Mouse (Mus musculus): ENCODE measurements around the gene Btn2a2. TPM values are rescaled to one million over a fixed set of nuclear protein-coding genes. Genes with fewer than 3 reads are reported as not detected.

The Btn2a2 gene
- polyA plus RNA-seq, 1 experiment from 2014 or later, result 0.34 TPM

- 54% methylated on average over 5 of the region's 5 CpGs for WGBS
- H3K36me3 ChIP-seq (ENCODE audit: control insufficient read depth, insufficient read depth, low read length), result no peaks in the 10 kb centered on the region
- no peak for ATAC-seq (ENCODE audit: low FRiP score)
Observed at GRCm38 (mm10) chr13:23523976-23524375, 35.3 kb upstream of the Btn2a2 start.

GRCm38 (mm10) chr13:23521703-23522102 is 33.0 kb upstream of the Btn2a2 start:
- H3K4me1 ChIP-seq (ENCODE audit: control insufficient read depth, insufficient read depth, low read length), result no peaks in the 10 kb centered on the region; the same call in 1 of the 2 replicates
- DNase-seq (ENCODE audit: low spot score, missing footprints), result peak; percentile 89
- no peak overlapping the region for H3K9ac ChIP-seq (ENCODE audit: low read length)
- ATAC-seq (ENCODE audit: low FRiP score), result no peak
- no peak overlapping the region; the same call in 1 of the 2 replicates for H3K4me2 ChIP-seq
- no peaks in the 10 kb centered on the region for H3K27me3 ChIP-seq (ENCODE audit: control insufficient read depth, insufficient read depth, low read length)
- H3K9me3 ChIP-seq (ENCODE audit: control insufficient read depth, low read length), result no peaks in the 10 kb centered on the region
- H3K36me3 ChIP-seq (ENCODE audit: control insufficient read depth, insufficient read depth, low read length), result no peaks in the 10 kb centered on the region
- H3K4me3 ChIP-seq (ENCODE audit: low read depth, low read length), result no peak overlapping the region
- WGBS, result under 1% methylated on average over 14 of the region's 14 CpGs
- H3K27ac ChIP-seq (ENCODE audit: low read depth, low read length), result no peak overlapping the region

More at GRCm38 (mm10) chr13:23523976-23524375, 35.3 kb upstream of the Btn2a2 start:
- no peaks in the 10 kb centered on the region for H3K27me3 ChIP-seq (ENCODE audit: control insufficient read depth, insufficient read depth, low read length)
- H3K4me2 ChIP-seq, result no peak overlapping the region
- no peak for DNase-seq (ENCODE audit: low spot score, missing footprints)
- no peak overlapping the region for H3K4me3 ChIP-seq (ENCODE audit: low read depth, low read length)
- no peak overlapping the region for H3K27ac ChIP-seq (ENCODE audit: low read depth, low read length)
- H3K9me3 ChIP-seq (ENCODE audit: control insufficient read depth, low read length), result no peaks in the 10 kb centered on the region
- no peak overlapping the region for H3K9ac ChIP-seq (ENCODE audit: low read length)
- peaks cover 1% of the 10 kb centered on the region; the same call in 1 of the 2 replicates for H3K4me1 ChIP-seq (ENCODE audit: control insufficient read depth, insufficient read depth, low read length)

- DNase-seq (ENCODE audit: low spot score, missing footprints), result peak; percentile 99
- WGBS, result under 1% methylated on average over 10 of the region's 10 CpGs
- no peak overlapping the region for H3K27ac ChIP-seq (ENCODE audit: low read depth, low read length)
Observed at GRCm38 (mm10) chr13:23519416-23519815, 30.8 kb upstream of the Btn2a2 start.

GRCm38 (mm10) chr13:23518885-23519284 is 30.2 kb upstream of the Btn2a2 start:
- no peak overlapping the region for H3K27ac ChIP-seq (ENCODE audit: low read depth, low read length)
- no peaks in the 10 kb centered on the region for H3K4me1 ChIP-seq (ENCODE audit: control insufficient read depth, insufficient read depth, low read length)
- H3K9me3 ChIP-seq (ENCODE audit: control insufficient read depth, low read length), result no peaks in the 10 kb centered on the region
- no peaks in the 10 kb centered on the region for H3K27me3 ChIP-seq (ENCODE audit: control insufficient read depth, insufficient read depth, low read length)
- DNase-seq (ENCODE audit: low spot score, missing footprints) (peak; percentile 98), ATAC-seq (ENCODE audit: low FRiP score) (peak; percentile 53; the same call in 1 of the 2 replicates)
- H3K9ac ChIP-seq (ENCODE audit: low read length), result peak overlapping the region; percentile 18; the same call in 1 of the 2 replicates
- H3K4me3 ChIP-seq (ENCODE audit: low read depth, low read length), result peak overlapping the region; percentile 35
- H3K36me3 ChIP-seq (ENCODE audit: control insufficient read depth, insufficient read depth, low read length), result no peaks in the 10 kb centered on the region
- H3K4me2 ChIP-seq, result peak overlapping the region; percentile 74
- 0% methylated on average over 6 of the region's 6 CpGs for WGBS

More at GRCm38 (mm10) chr13:23519416-23519815, 30.8 kb upstream of the Btn2a2 start:
- peak; percentile 29; the same call in 1 of the 2 replicates for ATAC-seq (ENCODE audit: low FRiP score)
- Histone ChIP-seq H3K4me1 (ENCODE audit: control insufficient read depth, insufficient read depth, low read length) (no peaks in the 10 kb centered on the region), H3K36me3 (ENCODE audit: control insufficient read depth, insufficient read depth, low read length) (no peaks in the 10 kb centered on the region), H3K9me3 (ENCODE audit: control insufficient read depth, low read length) (no peaks in the 10 kb centered on the region), H3K4me2 (peak overlapping the region; percentile 74), H3K9ac (ENCODE audit: low read length) (no peak overlapping the region; the same call in 1 of the 2 replicates), H3K4me3 (ENCODE audit: low read depth, low read length) (peak overlapping the region; percentile 35), H3K27me3 (ENCODE audit: control insufficient read depth, insufficient read depth, low read length) (no peaks in the 10 kb centered on the region)

- H3K27ac ChIP-seq (ENCODE audit: low read depth, low read length), result no peak overlapping the region
- no peak overlapping the region for H3K9ac ChIP-seq (ENCODE audit: low read length)
- no peaks in the 10 kb centered on the region for H3K9me3 ChIP-seq (ENCODE audit: control insufficient read depth, low read length)
- H3K4me1 ChIP-seq (ENCODE audit: control insufficient read depth, insufficient read depth, low read length), result no peaks in the 10 kb centered on the region
- DNase-seq (ENCODE audit: low spot score, missing footprints) (no peak), ATAC-seq (ENCODE audit: low FRiP score) (no peak)
- under 1% methylated on average over 6 of the region's 6 CpGs for WGBS
- peak overlapping the region; percentile 45 for H3K4me3 ChIP-seq (ENCODE audit: low read depth, low read length)
- H3K4me2 ChIP-seq, result peak overlapping the region; percentile 74
- no peaks in the 10 kb centered on the region for H3K27me3 ChIP-seq (ENCODE audit: control insufficient read depth, insufficient read depth, low read length)
- no peaks in the 10 kb centered on the region for H3K36me3 ChIP-seq (ENCODE audit: control insufficient read depth, insufficient read depth, low read length)
Observed at GRCm38 (mm10) chr13:23518295-23518603, 29.6 kb upstream of the Btn2a2 start.

- Histone ChIP-seq H3K4me3 (ENCODE audit: low read depth, low read length) (peak overlapping the region; percentile 45), H3K4me1 (ENCODE audit: control insufficient read depth, insufficient read depth, low read length) (no peaks in the 10 kb centered on the region), H3K9ac (ENCODE audit: low read length) (no peak overlapping the region), H3K36me3 (ENCODE audit: control insufficient read depth, insufficient read depth, low read length) (no peaks in the 10 kb centered on the region), H3K27me3 (ENCODE audit: control insufficient read depth, insufficient read depth, low read length) (no peaks in the 10 kb centered on the region), H3K9me3 (ENCODE audit: control insufficient read depth, low read length) (no peaks in the 10 kb centered on the region), H3K27ac (ENCODE audit: low read depth, low read length) (no peak overlapping the region), H3K4me2 (peak overlapping the region; percentile 74)
- WGBS, result under 1% methylated on average over 27 of the region's 27 CpGs
- DNase-seq (ENCODE audit: low spot score, missing footprints), result peak; percentile 99
- ATAC-seq (ENCODE audit: low FRiP score), result peak; percentile 89
Observed at GRCm38 (mm10) chr13:23517603-23518294, 29.1 kb upstream of the Btn2a2 start.

GRCm38 (mm10) chr13:23516822-23517602 is 28.4 kb upstream of the Btn2a2 start:
- H3K9ac ChIP-seq (ENCODE audit: low read length), result no peak overlapping the region
- no peaks in the 10 kb centered on the region for H3K9me3 ChIP-seq (ENCODE audit: control insufficient read depth, low read length)
- no peaks in the 10 kb centered on the region for H3K27me3 ChIP-seq (ENCODE audit: control insufficient read depth, insufficient read depth, low read length)
- DNase-seq (ENCODE audit: low spot score, missing footprints) (peak; percentile 99), ATAC-seq (ENCODE audit: low FRiP score) (peak; percentile 68)
- no peaks in the 10 kb centered on the region for H3K4me1 ChIP-seq (ENCODE audit: control insufficient read depth, insufficient read depth, low read length)
- H3K27ac ChIP-seq (ENCODE audit: low read depth, low read length), result no peak overlapping the region
- peak overlapping the region; percentile 45 for H3K4me3 ChIP-seq (ENCODE audit: low read depth, low read length)
- H3K4me2 ChIP-seq, result peak overlapping the region; percentile 74
- no peaks in the 10 kb centered on the region for H3K36me3 ChIP-seq (ENCODE audit: control insufficient read depth, insufficient read depth, low read length)
- under 1% methylated on average over 19 of the region's 19 CpGs for WGBS

GRCm38 (mm10) chr13:23515826-23516620 is 27.4 kb upstream of the Btn2a2 start:
- H3K9me3 ChIP-seq (ENCODE audit: control insufficient read depth, low read length), result no peaks in the 10 kb centered on the region
- H3K9ac ChIP-seq (ENCODE audit: low read length), result peak overlapping the region; percentile 45
- ATAC-seq (ENCODE audit: low FRiP score) (no peak), DNase-seq (ENCODE audit: low spot score, missing footprints) (peak; percentile 91)
- H3K27ac ChIP-seq (ENCODE audit: low read depth, low read length), result no peak overlapping the region
- peak overlapping the region; percentile 45 for H3K4me3 ChIP-seq (ENCODE audit: low read depth, low read length)
- 53% methylated on average over 15 of the region's 15 CpGs for WGBS
- H3K4me1 ChIP-seq (ENCODE audit: control insufficient read depth, insufficient read depth, low read length), result no peaks in the 10 kb centered on the region
- H3K36me3 ChIP-seq (ENCODE audit: control insufficient read depth, insufficient read depth, low read length), result no peaks in the 10 kb centered on the region
- H3K4me2 ChIP-seq, result peak overlapping the region; percentile 45
- H3K27me3 ChIP-seq (ENCODE audit: control insufficient read depth, insufficient read depth, low read length), result no peaks in the 10 kb centered on the region

Measured in midbrain, embryonic 11.5 days (tissue).